Mouse (Mus musculus): ENCODE results near the gene Usp43. TPM values are rescaled to one million over a fixed set of nuclear protein-coding genes. Genes with fewer than 3 reads are reported as not detected.

Usp43 gene
- polyA plus RNA-seq, 1 experiment from 2014 or later, result 0.93 TPM

- ATAC-seq (ENCODE audit: insufficient number of reproducible peaks, insufficient read depth, low FRiP score, low TSS enrichment, low read depth), result no peak
- Histone ChIP-seq H3K4me2 (no peak overlapping the region), H3K9me3 (no peaks in the 10 kb centered on the region), H3K27me3 (no peaks in the 10 kb centered on the region), H3K4me1 (no peaks in the 10 kb centered on the region), H3K36me3 (no peaks in the 10 kb centered on the region), H3K9ac (no peak overlapping the region), H3K27ac (no peak overlapping the region), H3K4me3 (no peak overlapping the region)
- WGBS, result 89% methylated on average over 1 of the region's 1 CpGs
Measured at GRCm38 (mm10) chr11:67839810-67840209, 82.1 kb downstream of the Usp43 start.

GRCm38 (mm10) chr11:67835408-67836078 lies 86.4 kb downstream of the Usp43 start:
- H3K9ac ChIP-seq, result no peak overlapping the region
- no peaks in the 10 kb centered on the region for H3K36me3 ChIP-seq
- no peak overlapping the region for H3K27ac ChIP-seq
- no peaks in the 10 kb centered on the region for H3K4me1 ChIP-seq
- no peak overlapping the region for H3K4me2 ChIP-seq
- no peaks in the 10 kb centered on the region for H3K9me3 ChIP-seq
- H3K4me3 ChIP-seq, result no peak overlapping the region
- no peak for ATAC-seq (ENCODE audit: insufficient number of reproducible peaks, insufficient read depth, low FRiP score, low TSS enrichment, low read depth)
- no peaks in the 10 kb centered on the region for H3K27me3 ChIP-seq
- WGBS, result 85% methylated on average over 10 of the region's 10 CpGs

GRCm38 (mm10) chr11:67831820-67832219 lies 90.1 kb downstream of the Usp43 start:
- Histone ChIP-seq H3K27ac (no peak overlapping the region), H3K4me1 (peaks cover 4% of the 10 kb centered on the region; the same call in 1 of the 2 replicates), H3K4me3 (no peak overlapping the region), H3K9ac (no peak overlapping the region), H3K9me3 (no peaks in the 10 kb centered on the region), H3K36me3 (no peaks in the 10 kb centered on the region), H3K27me3 (no peaks in the 10 kb centered on the region), H3K4me2 (no peak overlapping the region)
- no peak for ATAC-seq (ENCODE audit: insufficient number of reproducible peaks, insufficient read depth, low FRiP score, low TSS enrichment, low read depth)
- WGBS, result 76% methylated on average over 5 of the region's 5 CpGs

- Histone ChIP-seq H3K9me3 (no peaks in the 10 kb centered on the region), H3K36me3 (no peaks in the 10 kb centered on the region), H3K27ac (no peak overlapping the region), H3K9ac (no peak overlapping the region), H3K4me3 (no peak overlapping the region), H3K27me3 (no peaks in the 10 kb centered on the region), H3K4me2 (no peak overlapping the region), H3K4me1 (peaks cover 4% of the 10 kb centered on the region; the same call in 1 of the 2 replicates)
- WGBS, result 67% methylated on average over 6 of the region's 6 CpGs
- ATAC-seq (ENCODE audit: insufficient number of reproducible peaks, insufficient read depth, low FRiP score, low TSS enrichment, low read depth), result no peak
Measured at GRCm38 (mm10) chr11:67829530-67829929, 92.4 kb downstream of the Usp43 start.

- no peak overlapping the region for H3K27ac ChIP-seq
- H3K9ac ChIP-seq, result no peak overlapping the region
- H3K4me1 ChIP-seq, result peaks cover 4% of the 10 kb centered on the region; the same call in 1 of the 2 replicates
- WGBS, result 42% methylated on average over 12 of the region's 12 CpGs
- H3K27me3 ChIP-seq, result no peaks in the 10 kb centered on the region
- H3K9me3 ChIP-seq, result no peaks in the 10 kb centered on the region
- H3K4me3 ChIP-seq, result no peak overlapping the region
- ATAC-seq (ENCODE audit: insufficient number of reproducible peaks, insufficient read depth, low FRiP score, low TSS enrichment, low read depth), result no peak
- no peak overlapping the region for H3K4me2 ChIP-seq
- H3K36me3 ChIP-seq, result no peaks in the 10 kb centered on the region
Measured at GRCm38 (mm10) chr11:67828360-67829059, 93.4 kb downstream of the Usp43 start.

GRCm38 (mm10) chr11:67821560-67821959 lies 100.4 kb downstream of the Usp43 start:
- H3K9ac ChIP-seq, result no peak overlapping the region
- no peak overlapping the region for H3K4me3 ChIP-seq
- no peaks in the 10 kb centered on the region for H3K36me3 ChIP-seq
- H3K27ac ChIP-seq, result no peak overlapping the region
- H3K4me2 ChIP-seq, result no peak overlapping the region
- H3K27me3 ChIP-seq, result no peaks in the 10 kb centered on the region
- 92% methylated on average over 6 of the region's 6 CpGs for WGBS
- H3K9me3 ChIP-seq, result no peaks in the 10 kb centered on the region
- peaks cover 4% of the 10 kb centered on the region for H3K4me1 ChIP-seq
- ATAC-seq (ENCODE audit: insufficient number of reproducible peaks, insufficient read depth, low FRiP score, low TSS enrichment, low read depth), result no peak

- H3K4me2 ChIP-seq, result peak overlapping the region; percentile 52; the same call in 1 of the 2 replicates
- WGBS, result 10% methylated on average over 4 of the region's 4 CpGs
Measured at GRCm38 (mm10) chr11:67820221-67820620, 101.7 kb downstream of the Usp43 start.

GRCm38 (mm10) chr11:67819604-67820003 lies 102.3 kb downstream of the Usp43 start:
- no peak overlapping the region for H3K27ac ChIP-seq
- peak overlapping the region; percentile 58; the same call in 1 of the 2 replicates for H3K9ac ChIP-seq
- H3K4me1 ChIP-seq, result peaks cover 4% of the 10 kb centered on the region
- no peak for ATAC-seq (ENCODE audit: insufficient number of reproducible peaks, insufficient read depth, low FRiP score, low TSS enrichment, low read depth)
- H3K27me3 ChIP-seq, result no peaks in the 10 kb centered on the region
- 7% methylated on average over 5 of the region's 5 CpGs for WGBS
- H3K36me3 ChIP-seq, result no peaks in the 10 kb centered on the region
- H3K9me3 ChIP-seq, result no peaks in the 10 kb centered on the region
- H3K4me2 ChIP-seq, result peak overlapping the region; percentile 52
- H3K4me3 ChIP-seq, result no peak overlapping the region

More at GRCm38 (mm10) chr11:67820221-67820620, 101.7 kb downstream of the Usp43 start:
- H3K4me1 ChIP-seq, result peaks cover 4% of the 10 kb centered on the region
- no peak overlapping the region for H3K9ac ChIP-seq
- no peaks in the 10 kb centered on the region for H3K27me3 ChIP-seq
- H3K27ac ChIP-seq, result no peak overlapping the region
- H3K9me3 ChIP-seq, result no peaks in the 10 kb centered on the region
- ATAC-seq (ENCODE audit: insufficient number of reproducible peaks, insufficient read depth, low FRiP score, low TSS enrichment, low read depth), result no peak
- H3K4me3 ChIP-seq, result no peak overlapping the region
- H3K36me3 ChIP-seq, result no peaks in the 10 kb centered on the region

GRCm38 (mm10) chr11:67811535-67811934 lies 110.4 kb downstream of the Usp43 start:
- Histone ChIP-seq H3K27me3 (no peaks in the 10 kb centered on the region), H3K4me1 (no peaks in the 10 kb centered on the region), H3K4me3 (no peak overlapping the region), H3K9ac (no peak overlapping the region), H3K36me3 (no peaks in the 10 kb centered on the region), H3K4me2 (no peak overlapping the region), H3K9me3 (no peaks in the 10 kb centered on the region), H3K27ac (no peak overlapping the region)
- 82% methylated on average over 6 of the region's 6 CpGs for WGBS
- no peak for ATAC-seq (ENCODE audit: insufficient number of reproducible peaks, insufficient read depth, low FRiP score, low TSS enrichment, low read depth)

GRCm38 (mm10) chr11:67808051-67808450 lies 113.9 kb downstream of the Usp43 start:
- Histone ChIP-seq H3K4me3 (no peak overlapping the region), H3K36me3 (no peaks in the 10 kb centered on the region), H3K4me2 (no peak overlapping the region), H3K9ac (no peak overlapping the region), H3K4me1 (no peaks in the 10 kb centered on the region), H3K9me3 (no peaks in the 10 kb centered on the region), H3K27ac (no peak overlapping the region), H3K27me3 (no peaks in the 10 kb centered on the region)
- 83% methylated on average over 5 of the region's 5 CpGs for WGBS
- ATAC-seq (ENCODE audit: insufficient number of reproducible peaks, insufficient read depth, low FRiP score, low TSS enrichment, low read depth), result no peak

- no peak overlapping the region for H3K9ac ChIP-seq
- no peaks in the 10 kb centered on the region for H3K36me3 ChIP-seq
- 81% methylated on average over 11 of the region's 11 CpGs for WGBS
- H3K4me3 ChIP-seq, result no peak overlapping the region
- H3K27me3 ChIP-seq, result no peaks in the 10 kb centered on the region
- H3K4me2 ChIP-seq, result no peak overlapping the region
- no peaks in the 10 kb centered on the region for H3K4me1 ChIP-seq
- H3K27ac ChIP-seq, result no peak overlapping the region
- ATAC-seq (ENCODE audit: insufficient number of reproducible peaks, insufficient read depth, low FRiP score, low TSS enrichment, low read depth), result no peak
- H3K9me3 ChIP-seq, result no peaks in the 10 kb centered on the region
Measured at GRCm38 (mm10) chr11:67806832-67807597, 114.9 kb downstream of the Usp43 start.

Data from embryonic facial prominence, embryonic 13.5 days (tissue).